Mouse (Mus musculus): ENCODE measurements at regions not wholly inside any gene's neighbourhood (a gene's known extent, or its start where the extent isn't known, plus 50 kb on each side); places are given as distances from the start of the nearest gene placed in this dataset.

GRCm38 (mm10) chr4:33586615-33587451 is 276.7 kb downstream of the Rngtt start:
- TF ChIP-seq POLR2A (IDR thresholded peaks at IDR 0.05; ENCODE audit: low read depth, low read length) (no peak), CTCF (IDR thresholded peaks at IDR 0.05; ENCODE audit: extremely low read depth, insufficient read depth, insufficient read length, insufficient replicate concordance) (no peak)

All from spleen, adult 2 months (tissue).